Mouse (Mus musculus) heart, adult 2 months (tissue): ENCODE measurements at regions not wholly inside any gene's neighbourhood (a gene's known extent, or its start where the extent isn't known, plus 50 kb on each side); places are given as distances from the start of the nearest gene placed in this dataset.

Experiments
- DNase-seq, 2 experiments: peaks; one replicate each; pipeline ENCODE4 v3.0.0; 2021
- H3K27ac ChIP-seq: fragments of 200-600 bp; 2 replicates; pipeline ENCODE4 v1.8.1; 2022
- H3K27me3 ChIP-seq: fragments of 200-500 bp; 2 replicates; pipeline ENCODE4 v1.6.1; 2012; ENCODE audit warnings: mild to moderate bottlenecking, low read length, inconsistent platforms, mixed read lengths; ENCODE audit not compliant: control insufficient read depth, insufficient read depth
- H3K36me3 ChIP-seq: fragments of 200-500 bp; 2 replicates; pipeline ENCODE4 v1.6.1; 2012; ENCODE audit warnings: low read length, inconsistent platforms; ENCODE audit not compliant: control insufficient read depth, insufficient read depth
- H3K4me1 ChIP-seq: fragments of 200-500 bp; 2 replicates; pipeline ENCODE4 v1.6.1; 2011; ENCODE audit warnings: low read length; ENCODE audit not compliant: control insufficient read depth, insufficient read depth
- H3K4me3 ChIP-seq: fragments of 200-600 bp; 2 replicates; pipeline ENCODE4 v1.8.1; 2022
- H3K79me2 ChIP-seq: fragments of 200-500 bp; replicated peaks from 2 replicates; pipeline ENCODE4 v1.6.1; 2012; ENCODE audit warnings: mild to moderate bottlenecking, inconsistent platforms, low read length, moderate library complexity, mixed read lengths; ENCODE audit not compliant: control insufficient read depth, insufficient read depth
- H3K9ac ChIP-seq: fragments of 200-500 bp; 2 replicates; pipeline ENCODE4 v1.6.1; 2012; ENCODE audit warnings: low read depth, mild to moderate bottlenecking, control low read depth, inconsistent platforms, low read length, mixed read lengths
- CTCF ChIP-seq: fragments of 200-600 bp; IDR thresholded peaks from 2 replicates; pipeline ENCODE4 v1.8.1; 2022; ENCODE audit warnings: antibody characterized with exemption, mild to moderate bottlenecking, moderate library complexity
- EP300 ChIP-seq: fragments of 200-500 bp; IDR thresholded peaks from 2 replicates; pipeline ENCODE4 v1.6.1; 2011; ENCODE audit warnings: low read depth, low read length, control low read depth; ENCODE audit not compliant: insufficient read depth
- POLR2A ChIP-seq: fragments of 200-500 bp; IDR thresholded peaks from 2 replicates; pipeline ENCODE4 v1.6.1; 2011; ENCODE audit warnings: mild to moderate bottlenecking, low read depth, low read length, control low read depth; ENCODE audit not compliant: insufficient read depth
- WGBS: fragments of 180-500 bp; shearing (Covaris S2); methylation state at CpG from one replicate; pipeline ENCODE4 v1.1.7; 2018; 5-methylcytosine and 5-hydroxymethylcytosine counted together
- intact Hi-C: fragments of 180-260 bp; cut with DNase I; formaldehyde crosslinking; loops from one replicate; pipeline ENCODE4 v1.15.1; 2025

GRCm38 (mm10) chr1:73830486-73831132 lies 293.6 kb downstream of the Tns1 start:
- no peak for TF ChIP-seq CTCF
- no peak for TF ChIP-seq EP300
- no peak for TF ChIP-seq POLR2A
- Histone ChIP-seq H3K4me1 (peaks cover 3% of the 10 kb centered on the region), H3K79me2 (no peaks in the 10 kb centered on the region), H3K27me3 (no peaks in the 10 kb centered on the region), H3K36me3 (no peaks in the 10 kb centered on the region), H3K4me3 (no peak overlapping the region), H3K9ac (no peak overlapping the region), H3K27ac (no peak overlapping the region)
- intact Hi-C loops, result no loop called here
- WGBS, result 89% methylated on average over 9 of the region's 9 CpGs
- no peak for DNase-seq

GRCm38 (mm10) chr1:73828996-73829395 lies 295.3 kb downstream of the Tns1 start:
- Histone ChIP-seq H3K27me3 (no peaks in the 10 kb centered on the region), H3K79me2 (no peaks in the 10 kb centered on the region), H3K4me3 (no peak overlapping the region), H3K9ac (no peak overlapping the region), H3K36me3 (no peaks in the 10 kb centered on the region), H3K4me1 (peaks cover 3% of the 10 kb centered on the region), H3K27ac (no peak overlapping the region)
- no peak for TF ChIP-seq POLR2A
- TF ChIP-seq CTCF, result no peak
- no peak for TF ChIP-seq EP300
- intact Hi-C loops, result loop anchor here (5.0 kb wide), 3 partner anchors 172 to 552 kb away; no protein-coding TSS in a partner anchor
- peak; percentile 35 to 37 for DNase-seq
- whole genome bisulfite sequencing, result 33% methylated on average over 10 of the region's 10 CpGs

GRCm38 (mm10) chr1:73826243-73826930 lies 297.9 kb downstream of the Tns1 start:
- intact Hi-C loops, result loop anchor here (2.0 to 5.0 kb wide), 5 partner anchors 169 to 1110 kb away; no protein-coding TSS in a partner anchor
- WGBS, result 40% methylated on average over 15 of the region's 15 CpGs
- Histone ChIP-seq H3K4me3 (no peak overlapping the region), H3K9ac (peak overlapping the region; percentile 54; the same call in 1 of the 2 replicates), H3K4me1 (peaks cover 3% of the 10 kb centered on the region), H3K27ac (no peak overlapping the region), H3K36me3 (no peaks in the 10 kb centered on the region), H3K27me3 (no peaks in the 10 kb centered on the region), H3K79me2 (no peaks in the 10 kb centered on the region)
- DNase-seq, result peak; percentile 79 to 89
- TF ChIP-seq POLR2A (no peak), EP300 (peak; percentile 96), CTCF (0 out of 2 replicates have a peak, but pooled peaks have one; percentile 100)

- DNase-seq, result peak in 1 of 2 experiments; percentile 29
- H3K9ac ChIP-seq, result no peak overlapping the region
- peaks cover 3% of the 10 kb centered on the region for H3K4me1 ChIP-seq
- H3K79me2 ChIP-seq, result no peaks in the 10 kb centered on the region
- H3K27me3 ChIP-seq, result no peaks in the 10 kb centered on the region
- no peak overlapping the region for H3K27ac ChIP-seq
- H3K36me3 ChIP-seq, result no peaks in the 10 kb centered on the region
- WGBS, result 54% methylated on average over 8 of the region's 8 CpGs
- no peak for TF ChIP-seq POLR2A
- no peak for TF ChIP-seq CTCF
- no peak for TF ChIP-seq EP300
- intact Hi-C loops, result loop anchor here (5.0 kb wide), 3 partner anchors 167 to 547 kb away; no protein-coding TSS in a partner anchor
- no peak overlapping the region for H3K4me3 ChIP-seq
These were observed 299.7 kb downstream of the Tns1 start for GRCm38 (mm10) chr1:73824406-73825184.

- Histone ChIP-seq H3K27me3 (no peaks in the 10 kb centered on the region), H3K36me3 (no peaks in the 10 kb centered on the region), H3K27ac (no peak overlapping the region), H3K4me3 (no peak overlapping the region), H3K9ac (no peak overlapping the region), H3K79me2 (no peaks in the 10 kb centered on the region), H3K4me1 (peaks cover 3% of the 10 kb centered on the region)
- TF ChIP-seq EP300 (no peak), POLR2A (no peak), CTCF (no peak)
- intact Hi-C loops, result no loop called here
- no peak for DNase-seq
- WGBS, result 86% methylated on average over 10 of the region's 10 CpGs
These were observed 300.5 kb downstream of the Tns1 start for GRCm38 (mm10) chr1:73823726-73824125.

GRCm38 (mm10) chr1:73822616-73823015 lies 301.6 kb downstream of the Tns1 start:
- H3K4me1 ChIP-seq, result peaks cover 3% of the 10 kb centered on the region
- no peak overlapping the region for H3K4me3 ChIP-seq
- no peak for DNase-seq
- no peak overlapping the region for H3K27ac ChIP-seq
- H3K9ac ChIP-seq, result no peak overlapping the region
- H3K27me3 ChIP-seq, result no peaks in the 10 kb centered on the region
- TF ChIP-seq EP300 (no peak), CTCF (no peak), POLR2A (no peak)
- 78% methylated on average over 6 of the region's 6 CpGs for WGBS
- H3K79me2 ChIP-seq, result no peaks in the 10 kb centered on the region
- intact Hi-C loops, result no loop called here
- no peaks in the 10 kb centered on the region for H3K36me3 ChIP-seq
